Mouse (Mus musculus) Patski (cell line): ENCODE measurements at regions not wholly inside any gene's neighbourhood (a gene's known extent, or its start where the extent isn't known, plus 50 kb on each side); places are given as distances from the start of the nearest gene placed in this dataset.
A peak's percentile ranks its signal among the peaks of the same experiment; 100 is the strongest.

ENCODE experiments used
- ATAC-seq: fragments of 100-300 bp; one replicate; pipeline ENCODE4 v1.8.0; 2021
- CTCF ChIA-PET: fragments of 350-600 bp; sonication (Branson Sonifier 250); formaldehyde crosslinking; loops from one replicate; lab custom pipeline; 2022; ENCODE audit warnings: inconsistent platforms; lab: Charles Lee
- POLR2A ChIA-PET: fragments of 350-600 bp; sonication (Branson Sonifier 250); formaldehyde crosslinking; loops from one replicate; lab custom pipeline; 2022; ENCODE audit warnings: antibody characterized with exemption, inconsistent platforms; lab: Charles Lee
- DNase-seq: peaks from one replicate; pipeline ENCODE4 v3.0.0-alpha.2; 2011; ENCODE audit warnings: low read depth, low spot score
- H3K27me3 ChIP-seq: fragments of 371-371 bp; one replicate; pipeline ENCODE4 v1.5.1; 2021
- CTCF ChIP-seq: fragments of 100-300 bp; IDR thresholded peaks from one replicate; pipeline ENCODE4 v1.5.1; 2021
- in situ Hi-C: fragments of 300-500 bp; cut with MboI; formaldehyde crosslinking; loops from 3 replicates; pipeline ENCODE4 v1.11.1; 2018; ENCODE audit warnings: low pct_unique_long_range_greater_than_20kb, mixed read lengths

GRCm38 (mm10) chr1:90268131-90268691 lies 64.4 kb downstream of the Ackr3 start:
- in situ Hi-C loops, result no loop called here
- DNase-seq, result no peak
- no peak for ATAC-seq
- POLR2A ChIA-PET, result interaction anchor here (0.5 kb wide), 1 partner anchor 870 kb away, joined by 5 read pairs; no protein-coding TSS in a partner anchor
- no peaks in the 10 kb centered on the region for H3K27me3 ChIP-seq
- TF ChIP-seq CTCF, result no peak
- CTCF ChIA-PET, result no interaction called here

GRCm38 (mm10) chr1:90268951-90269350 lies 65.2 kb downstream of the Ackr3 start:
- ChIA-PET POLR2A (interaction anchor here (0.5 kb wide), 1 partner anchor 869 kb away, joined by 5 read pairs; no protein-coding TSS in a partner anchor), CTCF (no interaction called here)
- in situ Hi-C loops, result no loop called here
- DNase-seq, result no peak
- no peaks in the 10 kb centered on the region for H3K27me3 ChIP-seq
- no peak for TF ChIP-seq CTCF
- no peak for ATAC-seq

- TF ChIP-seq CTCF, result no peak
- no peaks in the 10 kb centered on the region for H3K27me3 ChIP-seq
- CTCF ChIA-PET, result no interaction called here
- POLR2A ChIA-PET, result no interaction called here
- no peak for ATAC-seq
- in situ Hi-C loops, result no loop called here
- DNase-seq, result no peak
Measured at GRCm38 (mm10) chr1:90269836-90270235, 66.1 kb downstream of the Ackr3 start.

GRCm38 (mm10) chr1:90271326-90271725 lies 67.5 kb downstream of the Ackr3 start:
- in situ Hi-C loops, result no loop called here
- no peaks in the 10 kb centered on the region for H3K27me3 ChIP-seq
- ChIA-PET POLR2A (no interaction called here), CTCF (interaction anchor here (0.8 kb wide), 1 partner anchor 159 kb away, joined by 4 read pairs; no protein-coding TSS in a partner anchor)
- DNase-seq (no peak), ATAC-seq (no peak)
- no peak for TF ChIP-seq CTCF

- no peaks in the 10 kb centered on the region for H3K27me3 ChIP-seq
- POLR2A ChIA-PET, result no interaction called here
- ATAC-seq (no peak), DNase-seq (no peak)
- CTCF ChIA-PET, result interaction anchor here (0.7 kb wide), 1 partner anchor 318 kb away, joined by 4 read pairs; no protein-coding TSS in a partner anchor
- TF ChIP-seq CTCF, result no peak
- in situ Hi-C loops, result no loop called here
Measured at GRCm38 (mm10) chr1:90272411-90272810, 68.6 kb downstream of the Ackr3 start.

- DNase-seq (peak; percentile 47), ATAC-seq (peak; percentile 8)
- ChIA-PET CTCF (no interaction called here), POLR2A (no interaction called here)
- in situ Hi-C loops, result no loop called here
- TF ChIP-seq CTCF, result no peak
- H3K27me3 ChIP-seq, result no peaks in the 10 kb centered on the region
Measured at GRCm38 (mm10) chr1:90272830-90273628, 69.2 kb downstream of the Ackr3 start.

GRCm38 (mm10) chr1:90273629-90273928 lies 69.8 kb downstream of the Ackr3 start:
- in situ Hi-C loops, result no loop called here
- POLR2A ChIA-PET, result no interaction called here
- H3K27me3 ChIP-seq, result no peaks in the 10 kb centered on the region
- peak; percentile 71 for ATAC-seq
- CTCF ChIA-PET, result no interaction called here
- no peak for TF ChIP-seq CTCF
- no peak for DNase-seq

GRCm38 (mm10) chr1:90274968-90275651 lies 71.3 kb downstream of the Ackr3 start:
- DNase-seq (no peak), ATAC-seq (no peak)
- CTCF ChIA-PET, result interaction anchor here (1.4 kb wide), 1 partner anchor 24 kb away, joined by 3 read pairs; no protein-coding TSS in a partner anchor
- in situ Hi-C loops, result no loop called here
- POLR2A ChIA-PET, result interaction anchor here (0.6 kb wide), 1 partner anchor 134 kb away, joined by 3 read pairs; no protein-coding TSS in a partner anchor
- no peak for TF ChIP-seq CTCF
- no peaks in the 10 kb centered on the region for H3K27me3 ChIP-seq

GRCm38 (mm10) chr1:90275786-90276520 lies 72.2 kb downstream of the Ackr3 start:
- in situ Hi-C loops, result no loop called here
- H3K27me3 ChIP-seq, result no peaks in the 10 kb centered on the region
- DNase-seq (no peak), ATAC-seq (no peak)
- CTCF ChIA-PET, result interaction anchor here (1.4 to 1.5 kb wide), 2 partner anchors 23 to 71 kb away, joined by 3 to 4 read pairs; no protein-coding TSS in a partner anchor
- no peak for TF ChIP-seq CTCF
- POLR2A ChIA-PET, result no interaction called here
